Mouse (Mus musculus) liver, embryonic 11.5 days (tissue): ENCODE data around the gene Dpp6. TPM values are rescaled to one million over a fixed set of nuclear protein-coding genes. Genes with fewer than 3 reads are reported as not detected.
"Not testable (repeated sequence)": the region's sequence is repeated elsewhere in the genome, so short reads cannot be mapped to it uniquely, and the experiment has no call there.

Experiments used
- ATAC-seq: fragments of 200-750 bp; cut with Nextera tagmentation; replicated peaks from 2 replicates; pipeline ENCODE4 v1.8.0; 2017; ENCODE audit warnings: moderate number of reproducible peaks, mild to moderate bottlenecking, moderate TSS enrichment, moderate library complexity; ENCODE audit not compliant: low FRiP score
- DNase-seq: peaks from one replicate; pipeline ENCODE4 v3.0.0-alpha.2; 2017; ENCODE audit warnings: low spot score
- H3K27ac ChIP-seq: fragments of 300-500 bp; sonication (generic); 2 replicates; pipeline ENCODE4 v1.5.1; 2014; ENCODE audit warnings: mild to moderate bottlenecking, low read depth, low read length, control low read depth
- H3K27me3 ChIP-seq: fragments of 300-500 bp; sonication (generic); replicated peaks from 2 replicates; pipeline ENCODE4 v1.6.1; 2014; ENCODE audit warnings: low read length, mixed read lengths; ENCODE audit not compliant: control insufficient read depth, insufficient read depth
- H3K36me3 ChIP-seq: fragments of 300-500 bp; sonication (generic); 2 replicates; pipeline ENCODE4 v1.6.1; 2014; ENCODE audit warnings: mild to moderate bottlenecking, low read length, moderate library complexity, mixed read lengths; ENCODE audit not compliant: control insufficient read depth, insufficient read depth
- H3K4me1 ChIP-seq: fragments of 300-500 bp; sonication (generic); replicated peaks from 2 replicates; pipeline ENCODE4 v1.6.1; 2014; ENCODE audit warnings: low read length, mixed read lengths; ENCODE audit not compliant: control insufficient read depth, insufficient read depth
- H3K4me2 ChIP-seq: fragments of 300-500 bp; sonication (generic); 2 replicates; pipeline ENCODE4 v1.6.1; 2014; ENCODE audit warnings: mild to moderate bottlenecking, control low read depth, moderate library complexity
- H3K4me3 ChIP-seq: fragments of 300-500 bp; sonication (generic); 2 replicates; pipeline ENCODE4 v1.5.1; 2014; ENCODE audit warnings: low read depth, low read length, control low read depth
- H3K9ac ChIP-seq: fragments of 300-500 bp; sonication (generic); 2 replicates; pipeline ENCODE4 v1.6.1; 2014; ENCODE audit warnings: low read depth, low read length, control low read depth
- H3K9me3 ChIP-seq: fragments of 300-500 bp; sonication (generic); 2 replicates; pipeline ENCODE4 v1.6.1; 2016; ENCODE audit warnings: low read length, inconsistent platforms, mixed read lengths; ENCODE audit not compliant: control insufficient read depth
- WGBS: fragments of 180-500 bp; shearing (Covaris S2); extraction: QIAGEN DNeasy Blood & Tissue Kit; methylation state at CpG from one replicate; pipeline ENCODE4 v1.1.7; 2014; 5-methylcytosine and 5-hydroxymethylcytosine counted together
- polyA plus RNA-seq: library from polyadenylated mRNA; unstranded; fragments of >200 nt; fragmentation: Nextera tagmentation; extraction: Ambion mirVana; gene quantifications from 2 replicates; pipeline ENCODE4 v1.2.1, GENCODE M21; 2014

The Dpp6 gene
- polyA plus RNA-seq, 1 experiment from 2014 or later: 1.1 TPM

- no peak overlapping the region for H3K9ac ChIP-seq
- ATAC-seq (no peak), DNase-seq (no peak)
- no peaks in the 10 kb centered on the region for H3K36me3 ChIP-seq
- no peak overlapping the region for H3K4me3 ChIP-seq
- H3K27me3 ChIP-seq: no peaks in the 10 kb centered on the region
- H3K4me1 ChIP-seq: no peaks in the 10 kb centered on the region
- no peaks in the 10 kb centered on the region for H3K9me3 ChIP-seq
- WGBS: 74% methylated on average over 2 of the region's 2 CpGs
- no peak overlapping the region for H3K4me2 ChIP-seq
- H3K27ac ChIP-seq: no peak overlapping the region
Observed at GRCm38 (mm10) chr5:27481706-27482105, 664.7 kb downstream of the Dpp6 start.

- ATAC-seq (no peak), DNase-seq (no peak)
- Histone ChIP-seq H3K36me3 (no peaks in the 10 kb centered on the region), H3K27me3 (no peaks in the 10 kb centered on the region), H3K4me1 (no peaks in the 10 kb centered on the region), H3K4me3 (no peak overlapping the region), H3K9ac (no peak overlapping the region), H3K4me2 (no peak overlapping the region), H3K27ac (no peak overlapping the region), H3K9me3 (no peaks in the 10 kb centered on the region)
- 47% methylated on average over 1 of the region's 1 CpGs for WGBS
Observed at GRCm38 (mm10) chr5:27486138-27486537, 669.1 kb downstream of the Dpp6 start.

- Histone ChIP-seq H3K4me1 (no peaks in the 10 kb centered on the region), H3K9me3 (no peaks in the 10 kb centered on the region), H3K27me3 (no peaks in the 10 kb centered on the region), H3K4me2 (no peak overlapping the region), H3K9ac (no peak overlapping the region), H3K27ac (no peak overlapping the region), H3K36me3 (no peaks in the 10 kb centered on the region), H3K4me3 (no peak overlapping the region)
- ATAC-seq (no peak), DNase-seq (no peak)
- WGBS: 78% methylated on average over 4 of the region's 4 CpGs
Observed at GRCm38 (mm10) chr5:27490942-27491341, 673.9 kb downstream of the Dpp6 start.

GRCm38 (mm10) chr5:27501338-27501737, 684.3 kb downstream of the Dpp6 start, which contains the start of gene Speer4b:
Speer4b (minus strand) TSS chr5:27501438.
- not testable (repeated sequence) for H3K27me3 ChIP-seq, DNase-seq, H3K9ac ChIP-seq, ATAC-seq, H3K4me1 ChIP-seq, H3K4me3 ChIP-seq, H3K9me3 ChIP-seq, H3K4me2 ChIP-seq, H3K27ac ChIP-seq, H3K36me3 ChIP-seq
- 41% methylated on average over 1 of the region's 1 CpGs for WGBS

GRCm38 (mm10) chr5:27518716-27519115, 701.7 kb downstream of the Dpp6 start:
- H3K27ac ChIP-seq: no peak overlapping the region
- no peak for ATAC-seq
- no peak overlapping the region for H3K4me2 ChIP-seq
- H3K9ac ChIP-seq: no peak overlapping the region
- no peak overlapping the region for H3K4me3 ChIP-seq
- H3K9me3 ChIP-seq: no peaks in the 10 kb centered on the region
- no peaks in the 10 kb centered on the region for H3K4me1 ChIP-seq
- no peak for DNase-seq
- H3K36me3 ChIP-seq: no peaks in the 10 kb centered on the region
- no peaks in the 10 kb centered on the region for H3K27me3 ChIP-seq

GRCm38 (mm10) chr5:27526906-27527305, 709.9 kb downstream of the Dpp6 start:
- no peak overlapping the region for H3K4me3 ChIP-seq
- DNase-seq (no peak), ATAC-seq (no peak)
- no peak overlapping the region for H3K27ac ChIP-seq
- 90% methylated on average over 1 of the region's 1 CpGs for WGBS
- no peaks in the 10 kb centered on the region for H3K27me3 ChIP-seq
- H3K36me3 ChIP-seq: no peaks in the 10 kb centered on the region
- H3K4me1 ChIP-seq: no peaks in the 10 kb centered on the region
- no peak overlapping the region for H3K4me2 ChIP-seq
- H3K9me3 ChIP-seq: no peaks in the 10 kb centered on the region
- H3K9ac ChIP-seq: no peak overlapping the region

- no peak for DNase-seq
- Histone ChIP-seq H3K9ac (no peak overlapping the region), H3K36me3 (no peaks in the 10 kb centered on the region), H3K9me3 (no peaks in the 10 kb centered on the region), H3K4me2 (no peak overlapping the region), H3K4me1 (no peaks in the 10 kb centered on the region), H3K27ac (no peak overlapping the region), H3K27me3 (no peaks in the 10 kb centered on the region), H3K4me3 (no peak overlapping the region)
- 11% methylated on average over 2 of the region's 2 CpGs for WGBS
- 0 out of 2 replicates have a peak, but pooled peaks have one; percentile 7 for ATAC-seq
Observed at GRCm38 (mm10) chr5:27544816-27545270, 727.8 kb downstream of the Dpp6 start.

- Histone ChIP-seq H3K27ac (no peak overlapping the region), H3K9me3 (no peaks in the 10 kb centered on the region), H3K4me2 (no peak overlapping the region), H3K36me3 (no peaks in the 10 kb centered on the region), H3K4me1 (no peaks in the 10 kb centered on the region), H3K9ac (no peak overlapping the region), H3K4me3 (no peak overlapping the region), H3K27me3 (no peaks in the 10 kb centered on the region)
- DNase-seq (no peak), ATAC-seq (no peak)
- WGBS: 81% methylated on average over 4 of the region's 4 CpGs
Observed at GRCm38 (mm10) chr5:27549291-27549690, 732.3 kb downstream of the Dpp6 start.

- H3K4me2 ChIP-seq: no peak overlapping the region
- 68% methylated on average over 7 of the region's 7 CpGs for WGBS
- ATAC-seq: no peak
Observed at GRCm38 (mm10) chr5:27565700-27566099, 748.7 kb downstream of the Dpp6 start.

More at GRCm38 (mm10) chr5:27565700-27566099, 748.7 kb downstream of the Dpp6 start:
- DNase-seq: no peak
- Histone ChIP-seq H3K4me3 (no peak overlapping the region), H3K4me1 (no peaks in the 10 kb centered on the region), H3K27ac (no peak overlapping the region), H3K27me3 (no peaks in the 10 kb centered on the region), H3K9ac (no peak overlapping the region), H3K36me3 (no peaks in the 10 kb centered on the region), H3K9me3 (no peaks in the 10 kb centered on the region)
